Mouse (Mus musculus): ENCODE measurements around the gene Cblb. TPM values are rescaled to one million over a fixed set of nuclear protein-coding genes. Genes with fewer than 3 reads are reported as not detected.

Gene Cblb
- polyA plus RNA-seq, 1 experiment from 2014 or later: 7.4 TPM

DNA sequence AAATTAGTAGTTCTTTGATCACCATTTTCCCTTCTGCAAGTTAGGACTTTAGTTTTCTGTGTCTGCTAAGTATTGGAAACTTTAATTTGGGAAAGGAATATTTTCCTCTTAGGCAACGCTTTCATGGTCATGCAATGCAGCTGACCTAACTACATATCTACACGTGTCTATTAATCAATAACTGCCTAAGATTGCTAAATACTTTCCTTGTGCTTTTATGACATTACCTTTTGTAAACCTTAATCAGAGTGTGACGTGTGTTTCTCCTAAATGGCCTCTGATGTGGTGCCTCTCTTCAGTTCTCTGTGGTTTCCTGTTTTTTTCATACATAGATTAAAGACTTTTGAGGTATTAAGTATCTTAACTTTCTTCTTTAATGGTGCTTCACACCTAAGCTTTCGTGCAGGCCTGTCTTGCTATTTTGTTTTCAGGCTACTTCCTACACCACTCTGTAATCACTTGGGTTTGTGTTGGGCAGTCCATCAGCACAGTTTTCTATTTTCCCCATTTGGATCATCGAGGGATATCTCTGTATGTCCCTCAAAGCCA is 98.4 kb downstream of the Cblb start:
- TF ChIP-seq CTCF (IDR thresholded peaks at IDR 0.05): no peak
- no peaks in the 10 kb centered on the region for H3K27me3 ChIP-seq
- no peak for ATAC-seq
- in situ Hi-C loops (cut with MboI; ENCODE audit: low pct_unique_long_range_greater_than_20kb): no loop called here
- CTCF ChIA-PET: no interaction called here
- no peak for DNase-seq (ENCODE audit: low read depth, low spot score)
- POLR2A ChIA-PET: interaction anchor here (1.0 kb wide), 1 partner anchor 13 kb away, joined by 3 read pairs; no protein-coding TSS in a partner anchor

GRCm38 (mm10) chr16:52132808-52133490 is 101.9 kb downstream of the Cblb start:
- CTCF ChIA-PET: no interaction called here
- in situ Hi-C loops (cut with MboI; ENCODE audit: low pct_unique_long_range_greater_than_20kb): no loop called here
- DNase-seq (ENCODE audit: low read depth, low spot score) (no peak), ATAC-seq (no peak)
- no peak for TF ChIP-seq CTCF (IDR thresholded peaks at IDR 0.05)
- POLR2A ChIA-PET: no interaction called here
- H3K27me3 ChIP-seq: no peaks in the 10 kb centered on the region

DNA sequence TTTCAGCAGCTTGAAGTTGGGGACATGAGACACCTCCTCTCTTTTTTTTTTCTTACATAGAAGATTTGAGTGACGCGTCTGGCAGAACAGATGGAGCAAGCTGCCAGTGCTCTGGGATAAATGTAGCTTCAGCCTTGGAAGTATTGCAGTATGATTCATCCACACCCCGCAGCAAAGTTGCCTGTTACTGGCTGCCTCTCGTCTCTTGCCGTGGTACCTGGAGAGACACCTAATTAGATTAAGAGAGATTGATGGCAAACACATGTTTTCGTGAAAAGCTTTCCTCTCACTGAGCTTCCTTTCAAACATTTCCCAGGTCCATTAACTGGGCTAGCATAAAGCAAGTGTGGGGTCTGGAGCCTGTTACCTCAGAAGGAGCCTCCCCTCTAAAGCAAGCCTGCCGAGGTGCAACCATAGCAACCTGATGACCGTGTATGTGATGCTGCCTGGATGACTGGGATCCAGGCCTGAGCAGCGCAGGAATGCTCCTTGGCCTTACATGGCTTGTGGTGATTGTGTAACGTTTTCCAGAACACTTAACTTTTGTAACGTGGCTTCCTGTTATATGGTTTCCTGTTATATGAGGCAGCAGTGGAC is 103.7 kb downstream of the Cblb start:
- DNase-seq (ENCODE audit: low read depth, low spot score): no peak
- CTCF ChIA-PET: no interaction called here
- no peak for TF ChIP-seq CTCF (IDR thresholded peaks at IDR 0.05)
- no peak for ATAC-seq
- H3K27me3 ChIP-seq: no peaks in the 10 kb centered on the region
- in situ Hi-C loops (cut with MboI; ENCODE audit: low pct_unique_long_range_greater_than_20kb): no loop called here
- POLR2A ChIA-PET: no interaction called here

GRCm38 (mm10) chr16:52135689-52136390 is 104.8 kb downstream of the Cblb start:
- no peaks in the 10 kb centered on the region for H3K27me3 ChIP-seq
- in situ Hi-C loops (cut with MboI; ENCODE audit: low pct_unique_long_range_greater_than_20kb): no loop called here
- ATAC-seq (no peak), DNase-seq (ENCODE audit: low read depth, low spot score) (no peak)
- TF ChIP-seq CTCF (IDR thresholded peaks at IDR 0.05): no peak
- POLR2A ChIA-PET: no interaction called here
- CTCF ChIA-PET: no interaction called here

GRCm38 (mm10) chr16:52143101-52143500 is 112.1 kb downstream of the Cblb start:
- ChIA-PET POLR2A (no interaction called here), CTCF (interaction anchor here (1.5 kb wide), 1 partner anchor 31 kb away, joined by 3 read pairs; no protein-coding TSS in a partner anchor)
- no peaks in the 10 kb centered on the region for H3K27me3 ChIP-seq
- no peak for DNase-seq (ENCODE audit: low read depth, low spot score)
- in situ Hi-C loops (cut with MboI; ENCODE audit: low pct_unique_long_range_greater_than_20kb): no loop called here
- TF ChIP-seq CTCF (IDR thresholded peaks at IDR 0.05): no peak
- no peak for ATAC-seq

- DNase-seq (ENCODE audit: low read depth, low spot score): no peak
- no peak for ATAC-seq
- no peaks in the 10 kb centered on the region for H3K27me3 ChIP-seq
- no peak for TF ChIP-seq CTCF (IDR thresholded peaks at IDR 0.05)
- POLR2A ChIA-PET: no interaction called here
- CTCF ChIA-PET: interaction anchor here (1.0 to 1.5 kb wide), 3 partner anchors 19 to 39 kb away, joined by 3 read pairs; no protein-coding TSS in a partner anchor
- in situ Hi-C loops (cut with MboI; ENCODE audit: low pct_unique_long_range_greater_than_20kb): no loop called here
These were observed 112.8 kb downstream of the Cblb start for GRCm38 (mm10) chr16:52143818-52144217.

DNA sequence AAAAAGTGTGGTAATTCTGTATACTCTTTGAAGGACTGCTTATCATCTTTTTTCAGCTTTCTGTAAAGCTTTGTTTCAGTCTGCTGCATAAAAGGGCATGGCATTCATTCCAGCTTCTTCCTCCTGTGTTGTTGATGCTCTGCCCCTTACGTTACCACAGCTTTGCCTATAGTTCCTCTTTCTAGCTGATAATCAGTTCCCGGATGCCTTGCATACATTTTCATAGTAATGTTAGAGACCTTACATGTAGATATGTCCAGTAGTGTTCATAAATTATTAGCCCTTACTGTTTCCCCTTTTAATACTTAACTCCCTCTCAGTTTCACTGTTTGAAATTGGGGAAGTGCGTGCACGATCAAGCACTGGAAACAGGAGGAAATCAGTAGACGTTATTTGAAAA is 113.8 kb downstream of the Cblb start:
- POLR2A ChIA-PET: no interaction called here
- CTCF ChIA-PET: interaction anchor here (1.0 to 1.5 kb wide), 4 partner anchors 10 to 40 kb away, joined by 3 read pairs; no protein-coding TSS in a partner anchor
- DNase-seq (ENCODE audit: low read depth, low spot score) (no peak), ATAC-seq (no peak)
- no peaks in the 10 kb centered on the region for H3K27me3 ChIP-seq
- in situ Hi-C loops (cut with MboI; ENCODE audit: low pct_unique_long_range_greater_than_20kb): no loop called here
- no peak for TF ChIP-seq CTCF (IDR thresholded peaks at IDR 0.05)

DNA sequence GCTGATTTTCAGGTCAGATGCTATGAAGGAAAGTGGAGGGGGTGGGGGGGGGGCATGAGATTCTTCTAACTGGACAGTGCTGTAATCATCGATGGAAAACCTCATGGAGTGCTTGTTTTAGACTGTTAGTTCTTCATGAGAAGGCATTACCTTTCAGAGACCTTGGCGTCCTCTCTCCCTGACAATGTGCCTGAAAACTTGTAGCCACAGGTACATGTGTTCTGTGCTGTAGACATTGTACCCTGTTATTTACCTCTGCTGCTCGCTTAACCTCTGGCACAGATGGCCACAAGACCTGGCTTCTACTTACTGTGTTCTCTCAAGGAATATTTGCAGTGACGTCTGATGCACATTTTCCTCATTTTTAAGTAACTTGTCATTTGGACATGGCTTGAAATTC is 114.5 kb downstream of the Cblb start:
- TF ChIP-seq CTCF (IDR thresholded peaks at IDR 0.05): no peak
- CTCF ChIA-PET: no interaction called here
- H3K27me3 ChIP-seq: no peaks in the 10 kb centered on the region
- in situ Hi-C loops (cut with MboI; ENCODE audit: low pct_unique_long_range_greater_than_20kb): no loop called here
- POLR2A ChIA-PET: interaction anchor here (1.1 kb wide), 1 partner anchor 28 kb away, joined by 3 read pairs; no protein-coding TSS in a partner anchor
- no peak for ATAC-seq
- no peak for DNase-seq (ENCODE audit: low read depth, low spot score)

DNA sequence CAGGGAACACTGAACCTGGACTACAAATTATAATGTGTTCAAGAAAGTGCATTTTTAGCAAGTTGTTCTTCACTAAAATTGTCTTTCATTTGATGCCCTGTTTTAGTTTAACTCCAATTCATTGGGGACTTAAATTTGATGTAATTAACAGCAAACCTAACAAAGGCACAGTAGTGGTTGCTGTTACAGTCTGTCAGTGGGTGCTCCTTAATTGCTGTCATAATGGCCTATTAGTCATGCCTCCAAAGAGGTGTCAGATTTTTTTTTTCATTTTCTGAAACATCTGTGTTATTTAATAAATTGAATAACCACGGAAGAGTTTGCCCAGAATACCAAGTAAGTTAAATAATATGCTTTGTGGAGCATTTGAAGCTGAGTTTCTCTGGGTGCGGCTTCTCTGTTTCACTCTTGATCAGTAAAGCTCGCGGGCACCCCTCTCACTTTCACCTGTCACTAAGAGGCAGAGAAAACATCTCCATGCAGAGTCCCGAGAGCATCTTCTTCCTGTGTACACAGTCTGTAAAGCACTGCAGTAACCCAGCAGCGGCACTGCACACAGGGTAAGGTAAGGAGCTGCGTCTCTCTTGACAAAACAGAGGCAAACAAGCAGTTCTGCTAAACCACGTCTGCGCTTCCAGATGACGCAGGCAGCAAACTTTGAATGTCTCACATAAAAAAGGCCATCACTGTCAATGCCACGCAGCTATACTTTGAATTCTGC is 116.1 kb downstream of the Cblb start:
- in situ Hi-C loops (cut with MboI; ENCODE audit: low pct_unique_long_range_greater_than_20kb): no loop called here

DNA sequence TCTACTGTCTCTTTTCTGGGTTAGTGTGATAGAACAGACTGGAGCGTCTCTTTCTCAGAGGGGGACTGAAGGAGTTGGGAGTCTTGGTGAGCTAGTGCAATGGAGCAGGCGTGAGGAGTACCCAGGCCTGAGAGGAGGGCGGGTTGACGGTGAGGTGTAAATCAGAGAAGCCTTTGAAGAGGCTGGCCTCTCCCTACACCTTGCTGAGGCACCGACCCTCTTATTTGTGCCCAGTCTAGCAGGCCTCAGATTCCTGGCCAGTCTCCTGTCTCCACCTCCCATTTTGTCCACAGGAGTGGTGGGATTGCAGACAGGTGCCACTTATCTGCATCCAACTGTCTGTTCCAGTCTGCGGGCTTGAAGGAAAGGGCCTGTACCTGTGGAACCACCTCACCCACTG is 117.0 kb downstream of the Cblb start:
- ChIA-PET POLR2A (no interaction called here), CTCF (no interaction called here)
- no peak for ATAC-seq
- in situ Hi-C loops (cut with MboI; ENCODE audit: low pct_unique_long_range_greater_than_20kb): no loop called here
- no peak for DNase-seq (ENCODE audit: low read depth, low spot score)
- H3K27me3 ChIP-seq: no peaks in the 10 kb centered on the region
- TF ChIP-seq CTCF (IDR thresholded peaks at IDR 0.05): no peak

More for the DNA sequence above, 116.1 kb downstream of the Cblb start:
- ChIA-PET POLR2A (interaction anchor here (1.1 kb wide), 1 partner anchor 27 kb away, joined by 3 read pairs; no protein-coding TSS in a partner anchor), CTCF (no interaction called here)
- no peak for TF ChIP-seq CTCF (IDR thresholded peaks at IDR 0.05)
- ATAC-seq: no peak
- DNase-seq (ENCODE audit: low read depth, low spot score): no peak
- H3K27me3 ChIP-seq: no peaks in the 10 kb centered on the region
